Mouse (Mus musculus): ENCODE measurements around the gene Olfr1176.

DNA sequence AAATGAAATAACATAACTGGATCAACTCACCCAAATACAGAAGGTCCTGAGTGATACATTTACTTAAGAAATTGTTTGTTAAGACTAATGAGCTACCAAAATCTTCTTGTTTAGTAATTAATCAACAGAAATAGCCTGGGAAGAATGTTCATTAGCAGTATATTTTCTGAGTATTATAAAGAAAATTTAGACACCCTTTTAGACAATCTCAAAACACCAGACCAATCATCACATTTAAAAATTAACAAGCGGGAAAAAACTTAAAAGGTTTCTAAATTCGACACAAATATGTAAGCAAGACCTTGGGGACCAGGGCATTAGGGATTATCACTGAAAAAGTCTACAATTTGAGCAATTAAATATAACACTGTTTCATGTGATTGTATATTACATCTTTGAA is 9.4 kb upstream of the Olfr1176 start, which contains the start of gene Olfr1175-ps:
- TF ChIP-seq GATA1 (IDR thresholded peaks at IDR 0.05; ENCODE audit: low read length) = no peak
- TF ChIP-seq TAL1 (IDR thresholded peaks at IDR 0.05; ENCODE audit: low read length) = no peak

All from erythroblast, embryonic 14.5 days (primary cell).